Mouse (Mus musculus) embryonic facial prominence, embryonic 12.5 days (tissue): ENCODE data around the gene Magi2. TPM values are rescaled to one million over a fixed set of nuclear protein-coding genes. Genes with fewer than 3 reads are reported as not detected.

ENCODE experiments used
- ATAC-seq: fragments of 200-750 bp; cut with Nextera tagmentation; 2 replicates; pipeline ENCODE4 v1.8.0; 2017; ENCODE audit not compliant: insufficient number of reproducible peaks, insufficient read depth, low FRiP score, low TSS enrichment
- H3K27ac ChIP-seq: fragments of 300-500 bp; sonication (generic); 2 replicates; pipeline ENCODE4 v1.5.1; 2016; ENCODE audit warnings: mild to moderate bottlenecking
- H3K27me3 ChIP-seq: fragments of 300-500 bp; sonication (generic); 2 replicates; pipeline ENCODE4 v1.6.1; 2016; ENCODE audit warnings: mild to moderate bottlenecking, moderate library complexity
- H3K36me3 ChIP-seq: fragments of 300-500 bp; sonication (generic); 2 replicates; pipeline ENCODE4 v1.6.1; 2016; ENCODE audit warnings: mild to moderate bottlenecking
- H3K4me1 ChIP-seq: fragments of 300-500 bp; sonication (generic); 2 replicates; pipeline ENCODE4 v1.6.1; 2016
- H3K4me2 ChIP-seq: fragments of 300-500 bp; sonication (generic); replicated peaks from 2 replicates; pipeline ENCODE4 v1.6.1; 2016; ENCODE audit warnings: mild to moderate bottlenecking, moderate library complexity
- H3K4me3 ChIP-seq: fragments of 300-500 bp; sonication (generic); 2 replicates; pipeline ENCODE4 v1.5.1; 2016; ENCODE audit warnings: mild to moderate bottlenecking
- H3K9ac ChIP-seq: fragments of 300-500 bp; sonication (generic); 2 replicates; pipeline ENCODE4 v1.6.1; 2016; ENCODE audit warnings: mild to moderate bottlenecking, moderate library complexity
- H3K9me3 ChIP-seq: fragments of 300-500 bp; sonication (generic); 2 replicates; pipeline ENCODE4 v1.6.1; 2016; ENCODE audit warnings: mild to moderate bottlenecking, moderate library complexity
- WGBS: fragments of 180-500 bp; shearing (Covaris S2); methylation state at CpG from one replicate; pipeline ENCODE4 v1.1.7; 2016; 5-methylcytosine and 5-hydroxymethylcytosine counted together
- polyA plus RNA-seq: library from polyadenylated mRNA; unstranded; fragments of >200 nt; fragmentation: Nextera tagmentation; extraction: Ambion mirVana; gene quantifications from 2 replicates; pipeline ENCODE4 v1.2.1, GENCODE M21; 2016

Gene Magi2
- polyA plus RNA-seq, 1 experiment from 2014 or later, result 10.0 TPM

DNA sequence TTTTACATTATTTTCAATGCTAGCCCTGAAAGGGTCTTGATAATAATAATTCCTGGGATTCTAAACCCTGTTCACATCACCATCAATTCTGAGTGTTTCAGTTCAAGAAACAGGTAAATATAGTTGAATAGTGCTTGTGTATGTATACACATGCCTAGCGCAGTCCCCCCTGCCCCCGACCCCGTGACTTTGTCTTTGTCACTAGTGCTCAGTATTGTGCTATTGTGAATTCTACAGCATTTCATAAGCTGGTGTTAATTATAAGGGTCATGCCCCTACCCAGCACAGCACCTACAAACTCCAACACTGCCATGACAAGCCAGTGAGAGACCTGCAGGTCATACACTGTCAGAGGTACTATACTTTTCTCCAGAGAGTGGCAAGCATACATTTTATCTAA is 520.8 kb downstream of the Magi2 start:
- Histone ChIP-seq H3K4me3 (no peak overlapping the region), H3K4me1 (0 out of 2 replicates have a peak, but pooled peaks cover 3% of the 10 kb centered on the region), H3K9me3 (no peaks in the 10 kb centered on the region), H3K4me2 (no peak overlapping the region), H3K27me3 (no peaks in the 10 kb centered on the region), H3K9ac (no peak overlapping the region), H3K27ac (no peak overlapping the region), H3K36me3 (no peaks in the 10 kb centered on the region)
- WGBS, result 52% methylated on average over 3 of the region's 3 CpGs
- no peak for ATAC-seq

DNA sequence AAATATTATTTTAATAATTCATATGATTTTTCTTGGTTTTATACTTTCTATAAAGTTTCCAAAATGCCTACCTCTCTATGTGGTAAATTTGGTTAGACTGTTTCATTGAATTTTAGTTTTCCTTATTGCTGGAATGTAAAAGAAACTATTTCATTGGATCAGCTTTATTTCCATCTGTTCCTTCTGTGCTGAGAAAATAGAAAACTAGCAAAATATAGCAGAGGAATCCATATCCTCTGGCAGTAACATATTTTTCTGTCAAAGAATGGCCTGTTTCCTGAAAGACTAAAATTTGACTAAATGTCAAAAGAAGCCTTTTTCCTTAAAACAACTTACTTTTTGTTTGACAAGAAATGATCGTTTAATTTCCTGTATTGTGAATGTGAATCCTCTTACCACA is 552.4 kb downstream of the Magi2 start:
- WGBS, result 81% methylated on average over 1 of the region's 1 CpGs
- ATAC-seq, result no peak

DNA sequence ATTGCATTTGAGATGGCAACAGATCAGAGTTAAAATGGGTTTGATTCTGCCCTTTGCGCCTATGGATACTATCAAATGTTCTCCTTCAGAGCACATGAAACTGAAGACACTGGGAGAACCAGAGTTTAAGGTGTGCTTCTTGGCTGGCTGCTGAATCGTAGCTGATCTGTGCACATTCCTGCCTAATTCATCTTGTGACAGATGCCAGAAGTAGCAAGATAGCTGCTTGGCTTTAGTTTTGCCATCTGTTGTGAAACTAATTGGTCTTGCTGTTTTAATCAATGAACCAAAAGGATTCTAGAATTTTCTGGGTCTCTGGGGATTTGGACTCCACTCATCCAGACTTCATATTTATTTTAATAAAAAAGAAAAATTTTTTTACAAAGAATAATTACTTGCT is 553.2 kb downstream of the Magi2 start:
- 63% methylated on average over 2 of the region's 2 CpGs for WGBS
- Histone ChIP-seq H3K9ac (no peak overlapping the region), H3K4me2 (no peak overlapping the region), H3K36me3 (no peaks in the 10 kb centered on the region), H3K4me3 (no peak overlapping the region), H3K27ac (no peak overlapping the region), H3K4me1 (no peaks in the 10 kb centered on the region), H3K9me3 (no peaks in the 10 kb centered on the region), H3K27me3 (no peaks in the 10 kb centered on the region)
- no peak for ATAC-seq

More for the DNA sequence above, 552.4 kb downstream of the Magi2 start:
- Histone ChIP-seq H3K27me3 (no peaks in the 10 kb centered on the region), H3K9me3 (no peaks in the 10 kb centered on the region), H3K9ac (no peak overlapping the region), H3K36me3 (no peaks in the 10 kb centered on the region), H3K4me1 (no peaks in the 10 kb centered on the region), H3K27ac (no peak overlapping the region), H3K4me2 (no peak overlapping the region), H3K4me3 (no peak overlapping the region)

DNA sequence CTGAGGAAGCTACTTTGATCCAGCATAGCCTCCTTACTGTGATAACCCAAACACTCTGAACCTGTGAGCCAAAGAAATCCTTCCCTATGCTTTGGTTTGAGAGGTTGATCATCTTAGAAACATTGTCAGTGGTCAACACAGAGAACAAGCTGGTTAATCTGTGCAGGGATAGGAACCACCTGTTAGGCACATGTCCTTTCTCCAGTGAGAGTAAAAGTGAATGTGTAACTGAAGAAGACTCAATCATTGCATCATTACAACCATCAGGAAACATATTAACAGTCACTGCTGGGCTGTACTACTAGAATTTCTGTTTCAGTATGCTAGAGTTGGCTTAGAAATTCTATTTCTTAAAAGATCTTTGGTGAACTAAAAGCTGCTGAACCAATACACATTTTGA is 558.5 kb downstream of the Magi2 start:
- no peak for ATAC-seq
- no peak overlapping the region for H3K27ac ChIP-seq
- no peak overlapping the region for H3K4me3 ChIP-seq

DNA sequence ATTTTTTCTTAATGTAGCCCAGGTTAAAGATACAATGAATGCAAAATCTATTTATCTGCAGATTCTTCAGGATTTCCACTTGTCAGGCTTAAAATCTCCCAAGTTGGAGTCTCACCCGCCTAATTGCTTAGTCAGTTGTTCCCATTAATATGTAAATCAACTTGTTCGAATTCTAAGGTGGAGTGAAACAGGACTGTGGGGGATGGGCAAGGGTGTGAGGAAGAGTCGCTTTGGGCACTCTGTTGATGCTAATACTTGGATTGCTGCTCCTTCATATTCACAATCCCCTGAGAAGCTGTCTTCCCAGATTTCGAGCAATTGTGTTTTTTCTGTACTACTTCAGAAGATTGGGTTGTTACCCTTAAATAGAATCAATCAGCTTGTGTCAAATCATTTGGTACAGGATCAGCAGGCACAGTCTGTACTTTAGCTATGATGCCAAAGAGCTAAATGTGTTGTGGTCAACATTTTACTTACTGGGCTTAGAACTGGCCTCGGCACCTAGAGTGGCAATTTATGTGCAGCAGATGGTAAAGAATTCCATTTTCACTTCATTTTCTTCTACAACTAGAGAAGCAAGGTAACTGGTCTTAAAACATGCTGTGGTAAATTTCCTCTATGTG is 560.8 kb downstream of the Magi2 start:
- Histone ChIP-seq H3K9ac (no peak overlapping the region), H3K4me2 (no peak overlapping the region), H3K4me3 (no peak overlapping the region), H3K27ac (no peak overlapping the region), H3K27me3 (no peaks in the 10 kb centered on the region), H3K9me3 (peaks cover 5% of the 10 kb centered on the region; the same call in 1 of the 2 replicates), H3K36me3 (no peaks in the 10 kb centered on the region), H3K4me1 (no peaks in the 10 kb centered on the region)
- whole genome bisulfite sequencing, result 40% methylated on average over 5 of the region's 5 CpGs
- no peak for ATAC-seq

More for the DNA sequence above, 558.5 kb downstream of the Magi2 start:
- H3K9ac ChIP-seq, result no peak overlapping the region
- no peaks in the 10 kb centered on the region for H3K9me3 ChIP-seq
- no peaks in the 10 kb centered on the region for H3K36me3 ChIP-seq
- no peaks in the 10 kb centered on the region for H3K4me1 ChIP-seq
- no peaks in the 10 kb centered on the region for H3K27me3 ChIP-seq
- H3K4me2 ChIP-seq, result no peak overlapping the region

DNA sequence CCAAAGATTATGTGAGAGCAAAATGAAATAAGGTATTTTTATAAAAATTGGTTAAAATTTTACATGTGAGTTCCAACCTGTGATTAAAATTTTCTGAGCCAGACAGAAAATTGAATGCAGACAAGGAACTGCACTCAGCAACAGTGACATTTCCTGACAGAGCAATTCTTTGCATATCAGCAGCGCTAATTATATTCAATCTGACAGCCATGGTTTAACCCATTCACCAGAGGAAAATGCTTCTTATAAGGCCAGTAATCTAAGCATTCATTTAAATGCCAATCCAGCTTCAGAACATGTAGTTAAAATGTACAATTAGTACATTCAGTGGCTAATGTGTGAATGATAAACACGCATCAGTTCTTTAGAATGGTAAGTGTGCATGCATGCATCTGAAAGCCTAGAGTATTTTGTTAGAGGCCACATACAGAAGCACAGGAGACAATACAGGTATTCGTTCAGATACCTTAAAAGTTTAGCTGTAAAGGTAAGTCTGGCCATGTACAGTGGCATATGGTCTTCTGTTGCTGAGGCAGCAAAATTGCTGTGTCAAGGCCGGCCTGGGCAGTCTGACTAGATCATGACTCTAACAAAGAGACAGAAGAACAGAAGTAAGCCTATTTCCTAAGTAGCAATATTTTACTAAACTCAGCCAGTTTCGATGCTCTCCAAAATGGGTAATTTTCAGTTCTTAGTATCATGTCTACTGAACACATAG is 576.4 kb downstream of the Magi2 start:
- 82% methylated on average over 5 of the region's 5 CpGs for WGBS
- Histone ChIP-seq H3K4me1 (no peaks in the 10 kb centered on the region), H3K9me3 (no peaks in the 10 kb centered on the region), H3K9ac (no peak overlapping the region), H3K4me3 (no peak overlapping the region), H3K27me3 (no peaks in the 10 kb centered on the region), H3K36me3 (no peaks in the 10 kb centered on the region), H3K4me2 (no peak overlapping the region), H3K27ac (no peak overlapping the region)
- ATAC-seq, result no peak

DNA sequence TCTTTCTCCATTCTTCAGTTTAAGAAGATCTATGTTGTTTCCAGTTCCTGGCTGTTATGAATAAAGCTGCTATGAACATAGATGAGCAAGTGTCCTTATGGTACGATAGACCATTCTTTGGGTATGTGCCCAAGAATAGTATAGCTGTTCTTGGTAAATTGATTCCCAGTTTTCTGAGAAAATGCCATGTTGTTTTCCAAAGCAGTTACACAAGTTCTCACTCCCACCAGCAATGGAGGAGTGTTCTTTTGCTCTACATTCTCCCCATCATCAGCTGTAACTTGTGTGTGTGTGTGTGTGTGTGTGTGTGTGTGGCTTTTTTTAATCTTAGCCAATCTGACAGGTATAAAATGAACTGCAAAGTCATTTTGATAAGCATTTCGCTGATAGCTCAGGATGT is 595.7 kb downstream of the Magi2 start:
- 88% methylated on average over 2 of the region's 2 CpGs for WGBS
- Histone ChIP-seq H3K4me1 (no peaks in the 10 kb centered on the region), H3K27me3 (no peaks in the 10 kb centered on the region), H3K4me2 (no peak overlapping the region), H3K27ac (no peak overlapping the region), H3K36me3 (no peaks in the 10 kb centered on the region), H3K9ac (no peak overlapping the region), H3K4me3 (no peak overlapping the region), H3K9me3 (no peaks in the 10 kb centered on the region)
- no peak for ATAC-seq

DNA sequence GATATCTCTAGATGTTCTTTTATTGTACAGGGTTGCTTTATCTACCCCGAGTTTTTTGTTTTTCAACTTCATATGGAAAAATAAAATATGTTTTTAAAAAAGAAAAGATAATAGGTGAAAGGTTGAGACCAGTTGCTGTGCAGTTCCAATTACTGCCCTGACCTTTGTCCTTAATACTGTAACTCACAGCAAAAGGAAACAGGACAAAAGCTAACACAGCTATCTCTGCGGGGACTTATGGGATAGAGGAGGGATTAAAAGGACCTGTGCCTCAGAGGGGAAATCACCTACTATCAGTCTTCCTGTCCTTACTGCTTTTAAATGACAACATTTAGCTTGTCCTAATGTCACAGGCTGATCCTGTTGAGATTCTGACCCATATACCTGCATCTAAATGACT is 599.1 kb downstream of the Magi2 start:
- Histone ChIP-seq H3K27me3 (no peaks in the 10 kb centered on the region), H3K4me2 (no peak overlapping the region), H3K9ac (no peak overlapping the region), H3K4me3 (no peak overlapping the region), H3K36me3 (no peaks in the 10 kb centered on the region), H3K4me1 (no peaks in the 10 kb centered on the region), H3K27ac (no peak overlapping the region), H3K9me3 (no peaks in the 10 kb centered on the region)
- 72% methylated on average over 2 of the region's 2 CpGs for WGBS
- no peak for ATAC-seq

DNA sequence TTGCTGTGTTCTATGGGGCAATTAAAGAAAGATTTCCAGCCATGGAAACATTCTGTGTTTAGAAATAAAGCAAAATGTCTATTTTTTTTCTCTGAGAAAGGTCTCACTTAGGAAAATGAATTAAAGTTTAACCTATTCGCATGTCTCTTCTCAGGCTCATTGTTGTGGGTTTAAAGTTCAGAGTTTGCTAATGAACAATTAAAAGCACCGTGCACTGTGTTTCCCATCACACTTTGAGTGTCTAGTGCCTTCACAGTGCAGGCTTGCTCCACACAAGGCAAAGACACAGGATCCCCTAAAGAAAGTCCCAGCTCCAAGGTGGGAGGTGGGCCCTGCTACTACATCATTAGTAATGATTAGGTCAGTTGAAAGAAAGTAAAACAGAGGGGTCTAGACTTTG is 602.5 kb downstream of the Magi2 start:
- no peaks in the 10 kb centered on the region for H3K36me3 ChIP-seq
- H3K27me3 ChIP-seq, result no peaks in the 10 kb centered on the region
- no peak overlapping the region for H3K4me3 ChIP-seq
- WGBS, result 81% methylated on average over 2 of the region's 2 CpGs
- no peak for ATAC-seq
- no peak overlapping the region for H3K27ac ChIP-seq
- no peak overlapping the region for H3K4me2 ChIP-seq
- H3K4me1 ChIP-seq, result no peaks in the 10 kb centered on the region
- H3K9ac ChIP-seq, result no peak overlapping the region
- H3K9me3 ChIP-seq, result no peaks in the 10 kb centered on the region

DNA sequence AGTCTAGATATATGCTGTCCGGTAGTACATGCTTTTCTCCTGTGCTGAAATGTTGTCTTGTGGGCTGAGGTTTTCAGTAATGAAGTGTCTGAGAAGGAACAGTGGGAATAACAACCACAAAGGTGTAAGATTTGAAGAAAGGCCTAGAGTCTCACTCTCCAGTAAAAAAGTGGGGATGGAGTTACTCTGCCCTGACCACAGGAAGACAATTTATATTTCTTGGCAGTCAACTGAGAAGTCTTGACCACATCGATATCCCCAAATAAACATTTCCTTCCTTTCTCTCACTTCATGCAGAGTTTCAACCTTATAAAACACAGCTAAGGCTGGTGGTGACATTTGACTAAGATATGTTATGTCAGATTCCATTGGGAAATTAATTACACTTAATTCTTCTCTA is 636.0 kb downstream of the Magi2 start:
- Histone ChIP-seq H3K4me1 (no peaks in the 10 kb centered on the region), H3K4me2 (no peak overlapping the region), H3K36me3 (no peaks in the 10 kb centered on the region), H3K9me3 (no peaks in the 10 kb centered on the region), H3K9ac (no peak overlapping the region), H3K27ac (no peak overlapping the region), H3K27me3 (no peaks in the 10 kb centered on the region), H3K4me3 (no peak overlapping the region)
- 79% methylated on average over 2 of the region's 2 CpGs for WGBS
- no peak for ATAC-seq

DNA sequence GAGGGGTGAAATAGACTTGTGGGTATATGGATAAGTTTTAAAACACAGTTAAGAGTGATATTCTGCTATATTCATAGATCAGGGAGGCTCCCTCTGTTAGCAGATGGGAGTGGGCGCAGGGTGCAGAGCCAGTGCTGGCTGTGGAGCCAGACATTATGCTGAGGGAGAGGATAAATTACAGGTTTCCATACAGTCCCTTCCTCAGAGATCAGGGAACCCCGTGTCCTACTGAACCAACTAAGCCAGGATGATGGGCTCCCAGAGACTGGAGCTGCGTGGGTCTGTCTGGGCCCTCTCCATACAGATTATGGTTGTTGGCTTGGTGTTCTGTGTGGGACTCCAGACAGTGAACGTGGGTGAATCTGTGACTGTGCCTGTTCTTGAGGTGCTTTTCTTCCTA is 643.6 kb downstream of the Magi2 start:
- H3K9ac ChIP-seq, result no peak overlapping the region
- ATAC-seq, result no peak
- no peak overlapping the region for H3K4me3 ChIP-seq

DNA sequence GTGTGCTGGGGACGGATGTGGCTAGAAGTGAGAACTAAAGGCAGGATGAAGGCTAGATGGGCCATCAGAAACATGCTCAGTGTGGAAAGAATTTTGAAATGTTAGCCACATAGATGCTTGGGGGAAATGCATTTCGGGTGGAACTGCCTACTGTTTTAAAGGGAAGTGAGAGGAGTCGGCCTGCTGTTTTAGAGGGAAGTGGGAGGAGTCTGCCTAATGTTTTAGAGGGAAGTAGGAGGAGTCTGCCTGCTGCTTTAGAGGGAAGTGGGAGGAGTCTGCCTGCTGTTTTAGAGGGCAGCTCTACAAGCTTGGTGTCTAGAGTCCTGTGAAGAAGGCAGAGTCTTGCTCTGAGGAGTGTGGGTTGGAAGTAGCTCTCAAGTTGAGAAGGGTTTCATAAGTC is 664.9 kb downstream of the Magi2 start:
- no peaks in the 10 kb centered on the region for H3K9me3 ChIP-seq
- no peak overlapping the region for H3K4me2 ChIP-seq
- H3K27me3 ChIP-seq, result no peaks in the 10 kb centered on the region
- no peak for ATAC-seq
- no peak overlapping the region for H3K4me3 ChIP-seq
- WGBS, result 83% methylated on average over 3 of the region's 3 CpGs
- no peaks in the 10 kb centered on the region for H3K36me3 ChIP-seq
- no peaks in the 10 kb centered on the region for H3K4me1 ChIP-seq
- H3K9ac ChIP-seq, result no peak overlapping the region
- H3K27ac ChIP-seq, result no peak overlapping the region

More for the DNA sequence above, 643.6 kb downstream of the Magi2 start:
- no peaks in the 10 kb centered on the region for H3K36me3 ChIP-seq
- no peaks in the 10 kb centered on the region for H3K9me3 ChIP-seq
- WGBS, result 91% methylated on average over 4 of the region's 4 CpGs
- H3K27me3 ChIP-seq, result no peaks in the 10 kb centered on the region
- no peak overlapping the region for H3K27ac ChIP-seq
- H3K4me2 ChIP-seq, result no peak overlapping the region
- no peaks in the 10 kb centered on the region for H3K4me1 ChIP-seq
